In genomic region chr12:71888370-71888769, GRCm38 (mm10) we compare ENCODE assay signal across 12 mouse cellular contexts. TPM values are rescaled to one million over a fixed set of nuclear protein-coding genes. Genes with fewer than 3 reads are reported as not detected.
DNase-seq lines count a peak whose midpoint lies in the region; ATAC-seq lines count a peak whose summit lies in the region.
"Had no signal": no experiment of that assay in that cellular context is flagged by ENCODE, and none has a peak within 500 bp of the region (broad histone marks: within the 10 kb centered on the region; RNA-seq: fewer than 3 reads in every experiment).

No protein-coding gene starts in this region.

- no peaks in the 10 kb centered on the region for H3K36me3 ChIP-seq in kidney, embryonic 15.5 days

- intact Hi-C loops in gastrocnemius, postnatal 14 days (cut with DNase I; ENCODE audit: low total_unique reads): loop anchor here (10.0 kb wide), 1 partner anchor 54 kb away; the partner anchor contains the start of gene Daam1
- intact Hi-C loops in heart, postnatal 10 days (cut with DNase I): loop anchor here (5.0 kb wide), 2 partner anchors 56 to 94 kb away; partner anchors contain the start of gene Daam1

- peak; percentile 57; the same call in 1 of the 2 replicates for ATAC-seq in kidney, embryonic 15.5 days (replicated peaks; ENCODE audit: low FRiP score)
- no peak for ATAC-seq in megakaryocyte progenitor cell, adult 5-6 weeks (replicated peaks; ENCODE audit: poor library complexity)
- ATAC-seq: forebrain, embryonic 16.5 days had no signal

- no peak overlapping the region for H3K4me3 ChIP-seq in kidney, embryonic 15.5 days (replicated peaks)

- no peak for DNase-seq in kidney, postnatal 4 days
- peak; percentile 52 for DNase-seq in adipocyte (ENCODE audit: low spot score)
- DNase-seq in gastrocnemius, postnatal 14 days: peak; percentile 58
- DNase-seq in heart, postnatal 10 days: peak; percentile 69 to 77
- DNase-seq in cerebellum, adult 11 months: no peak
- no peak for DNase-seq in frontal cortex, postnatal 14 days (ENCODE audit: low spot score in 2 of 2)
- DNase-seq: kidney, postnatal 14 days; left cerebral cortex, postnatal 4 days; lung, embryonic 14.5 days had no signal

- H3K27ac ChIP-seq in kidney, embryonic 15.5 days: no peak overlapping the region

- no peak overlapping the region for H3K4me2 ChIP-seq in kidney, embryonic 15.5 days
- H3K4me2 ChIP-seq: lung, embryonic 14.5 days had no signal

- H3K27me3 ChIP-seq in kidney, embryonic 15.5 days: no peaks in the 10 kb centered on the region

- H3K9me3 ChIP-seq in kidney, embryonic 15.5 days (replicated peaks): no peaks in the 10 kb centered on the region

- H3K4me1 ChIP-seq in kidney, embryonic 15.5 days: peaks cover 51% of the 10 kb centered on the region

- H3K9ac ChIP-seq in kidney, embryonic 15.5 days: no peak overlapping the region
- H3K9ac ChIP-seq: lung, embryonic 14.5 days had no signal

- WGBS in kidney, embryonic 15.5 days: 70% methylated on average over 6 of the region's 6 CpGs

RNA-seq across cellular contexts. Expression of gene Daam1, which starts 57.5 kb away (rescaled TPM):
- polyA plus RNA-seq in kidney, embryonic 15.5 days (2015; fragmentation: Nextera tagmentation; extraction: Ambion mirVana): 9.0 and 9.4 TPM in 2 replicates
- 10 to 100 TPM; 12.5 to 16.1 TPM for total RNA-seq in gastrocnemius, postnatal 14 days (2021)
- total RNA-seq in heart, postnatal 10 days (2021): 10 to 100 TPM; 70.7 to 86.4 TPM
- total RNA-seq in megakaryocyte progenitor cell, adult 5-6 weeks (2015): 16.9 and 17.9 TPM in 2 replicates
- total RNA-seq in megakaryocyte progenitor cell, adult 5-6 weeks (2017): 17.5 and 17.7 TPM in 2 replicates

Comparison
In these comparisons a context has a peak if more than half of its experiments do, and no peak if none do; other contexts are left out.
1. DNase-seq: peak in adipocyte (single experiment), gastrocnemius, postnatal 14 days (single experiment) and heart, postnatal 10 days (2 of 2); none in kidney, postnatal 4 days (0 of 2), cerebellum, adult 11 months (single experiment) and frontal cortex, postnatal 14 days (0 of 2).